Comparison of ENCODE assay signal across 9 mouse cellular contexts in genomic region chr8:60505653-60506521, GRCm38 (mm10). TPM values are rescaled to one million over a fixed set of nuclear protein-coding genes. Genes with fewer than 3 reads are reported as not detected.
DNase-seq lines count a peak whose midpoint lies in the region; ATAC-seq and TF ChIP-seq lines count a peak whose summit lies in the region.
"Had no signal": no experiment of that assay in that cellular context is flagged by ENCODE, and none has a peak within 500 bp of the region (broad histone marks: within the 10 kb centered on the region; RNA-seq: fewer than 3 reads in every experiment).

TSS of gene Aadat (plus strand) at chr8:60505932.

- no peak within 1 kb of the TSS for H3K4me3 ChIP-seq in C2C12 (ENCODE audit: insufficient read depth, poor library complexity, severe bottlenecking)
- H3K4me3 ChIP-seq in bone marrow macrophage, adult 2 months (ENCODE audit: insufficient read depth, low read length), result peak within 1 kb of the TSS; percentile 42
- H3K4me3 ChIP-seq in embryonic fibroblast, embryonic 13.5 days (ENCODE audit: insufficient read depth, low read length), result peak within 1 kb of the TSS; percentile 22
- peak within 1 kb of the TSS; percentile 60 to 74 for H3K4me3 ChIP-seq in heart, embryonic 14.5 days (ENCODE audit: control insufficient read depth in 1 of 2, insufficient read depth in 1 of 2, low read depth in 1 of 2, low read length in 2 of 2)
- peak within 1 kb of the TSS; percentile 48 for H3K4me3 ChIP-seq in liver, adult 2 months (ENCODE audit: insufficient read depth, low read depth, low read length)

- peak; percentile 76 for DNase-seq in kidney, postnatal 10 days
- DNase-seq in liver, adult 2 months (ENCODE audit: extremely low read depth, low read depth, low spot score), result peak; percentile 90
- peak; percentile 76 for DNase-seq in neural tube, embryonic 10.5 days (ENCODE audit: extremely low spot score, low spot score)
- DNase-seq in urinary bladder, postnatal 14 days (ENCODE audit: low spot score), result peak; percentile 33

- H3K9ac ChIP-seq in heart, embryonic 14.5 days (ENCODE audit: low read length), result peak within 1 kb of the TSS; percentile 71
- H3K9ac ChIP-seq in liver, adult 2 months (ENCODE audit: low read depth, low read length), result peak within 1 kb of the TSS; percentile 63

- TF ChIP-seq CTCF in C2C12 (IDR thresholded peaks at IDR 0.05; ENCODE audit: control insufficient read depth, insufficient read depth, insufficient read length), result no peak
- TF ChIP-seq CTCF in bone marrow macrophage, adult 2 months (IDR thresholded peaks at IDR 0.05; ENCODE audit: low read depth, low read length), result peak; percentile 42; the same call in 1 of the 2 replicates
- TF ChIP-seq CTCF in embryonic fibroblast, embryonic 13.5 days (IDR thresholded peaks at IDR 0.05; ENCODE audit: borderline replicate concordance, insufficient read depth, low read length), result no peak
- peak; percentile 40 for TF ChIP-seq CTCF in liver, adult 2 months (IDR thresholded peaks at IDR 0.05; ENCODE audit: low read depth, low read length)

- no peaks in the 10 kb centered on the region for H3K79me3 ChIP-seq in C2C12 (ENCODE audit: low read depth)

- no peak for TF ChIP-seq POLR2A in bone marrow macrophage, adult 2 months (IDR thresholded peaks at IDR 0.05; ENCODE audit: borderline replicate concordance, low read depth, low read length)
- no peak for TF ChIP-seq POLR2A in embryonic fibroblast, embryonic 13.5 days (IDR thresholded peaks at IDR 0.05; ENCODE audit: low read depth, low read length)
- 0 out of 2 replicates have a peak, but pooled peaks have one; percentile 71 for TF ChIP-seq POLR2A in liver, adult 2 months (IDR thresholded peaks at IDR 0.05; ENCODE audit: extremely low read depth, insufficient read depth, low read length)

- peak; percentile 64 for ATAC-seq in heart, embryonic 14.5 days (ENCODE audit: insufficient number of reproducible peaks, insufficient read depth, low FRiP score, low read depth)

- H3ac ChIP-seq in C2C12 (ENCODE audit: control insufficient read depth, insufficient read length, low read depth), result peak within 1 kb of the TSS; percentile 21

- H3K79me2 ChIP-seq in C2C12 (ENCODE audit: control insufficient read depth, insufficient read depth), result no peaks in the 10 kb centered on the region
- peaks cover 5% of the 10 kb centered on the region; the same call in 1 of the 2 replicates for H3K79me2 ChIP-seq in liver, adult 2 months (ENCODE audit: control insufficient read depth, insufficient read depth, low read length)

- H3K27ac ChIP-seq in bone marrow macrophage, adult 2 months (ENCODE audit: insufficient read depth, low read depth, low read length), result no peak within 1 kb of the TSS
- H3K27ac ChIP-seq in embryonic fibroblast, embryonic 13.5 days (ENCODE audit: insufficient read depth, low read length), result no peak within 1 kb of the TSS
- no peak within 1 kb of the TSS for H3K27ac ChIP-seq in heart, embryonic 14.5 days (replicated peaks in 1 of 2; ENCODE audit: control insufficient read depth in 1 of 2, insufficient read depth in 1 of 2, low read depth in 2 of 2, low read length in 2 of 2)
- peak within 1 kb of the TSS; percentile 90 for H3K27ac ChIP-seq in liver, adult 2 months (replicated peaks; ENCODE audit: insufficient read depth, low read depth, low read length)

- no peaks in the 10 kb centered on the region for H3K27me3 ChIP-seq in C2C12 (ENCODE audit: control insufficient read depth, insufficient read depth, insufficient read length)
- no peaks in the 10 kb centered on the region for H3K27me3 ChIP-seq in heart, embryonic 14.5 days (ENCODE audit: control insufficient read depth, insufficient read depth, low read length)
- no peaks in the 10 kb centered on the region for H3K27me3 ChIP-seq in liver, adult 2 months (ENCODE audit: control insufficient read depth, insufficient read depth, low read length)

- H3K36me3 ChIP-seq in C2C12 (ENCODE audit: control insufficient read depth, insufficient read depth), result no peaks in the 10 kb centered on the region
- no peaks in the 10 kb centered on the region for H3K36me3 ChIP-seq in heart, embryonic 14.5 days (ENCODE audit: control insufficient read depth, insufficient read depth, low read length)
- peaks cover 6% of the 10 kb centered on the region for H3K36me3 ChIP-seq in liver, adult 2 months (ENCODE audit: control insufficient read depth, insufficient read depth, low read length)

- H3K4me1 ChIP-seq in bone marrow macrophage, adult 2 months (ENCODE audit: control insufficient read depth, insufficient read depth, low read length), result no peaks in the 10 kb centered on the region
- no peaks in the 10 kb centered on the region for H3K4me1 ChIP-seq in embryonic fibroblast, embryonic 13.5 days (ENCODE audit: control insufficient read depth, insufficient read depth, low read length)
- no peaks in the 10 kb centered on the region for H3K4me1 ChIP-seq in heart, embryonic 14.5 days (ENCODE audit: control insufficient read depth in 2 of 2, insufficient read depth in 2 of 2, low read length in 2 of 2)
- H3K4me1 ChIP-seq in liver, adult 2 months (ENCODE audit: control insufficient read depth, insufficient read depth, low read length), result peaks cover 4% of the 10 kb centered on the region

- WGBS in heart, embryonic 14.5 days, result 2% methylated on average over 25 of the region's 25 CpGs
- WGBS in liver, adult 2 months, result under 1% methylated on average over 25 of the region's 25 CpGs

- peak within 1 kb of the TSS; percentile 97 for H3K4me2 ChIP-seq in heart, embryonic 14.5 days (ENCODE audit: low read length)

- H3K9me3 ChIP-seq in heart, embryonic 14.5 days (ENCODE audit: control insufficient read depth, low read length), result no peaks in the 10 kb centered on the region

TF ChIP-seq in C2C12, 6 proteins besides CTCF, POLR2A, EP300 and RAD21:
- TF ChIP-seq CEBPB (IDR thresholded peaks at IDR 0.05; ENCODE audit: low read depth) (no peak), FOSL1 (IDR thresholded peaks at IDR 0.05; ENCODE audit: insufficient read depth, low read length, poor library complexity, severe bottlenecking) (no peak)

RNA-seq across cellular contexts. Expression of gene Aadat, which starts in this region (rescaled TPM):
- polyA plus RNA-seq in C2C12 (2012; fragmentation: generic; extraction: Trizol), result 0.14 TPM
- not detected in 2 replicates for polyA plus RNA-seq in bone marrow macrophage, adult 2 months (2012; ENCODE audit: insufficient read depth, insufficient read length, missing spikeins)
- polyA plus RNA-seq in embryonic fibroblast, embryonic 13.5 days (2011; ENCODE audit: insufficient read length, low read depth, missing spikeins), result 1.2 and 2.1 TPM in 2 replicates
- polyA plus RNA-seq in heart, embryonic 14.5 days (2014; fragmentation: Nextera tagmentation; extraction: Ambion mirVana), result 0.41 TPM in 1 of 2 replicates, not detected in the other
- total RNA-seq in liver, adult 2 months (2014; rRNA removed), result 87.5 and 99.7 TPM in 2 replicates
- polyA plus RNA-seq in liver, adult 2 months (2012; rRNA removed), result 80.1 and 91.1 TPM in 2 replicates
- total RNA-seq: gastrocnemius, adult 8-10 months had no signal

Comparison
In these comparisons a context has a peak if more than half of its experiments do, and no peak if none do; other contexts are left out.
1. RNA of gene Aadat (polyA plus RNA-seq): 80.1 to 91.1 TPM in liver, adult 2 months; 1.2 to 2.1 TPM in embryonic fibroblast, embryonic 13.5 days, 0.41 TPM in heart, embryonic 14.5 days, 0.14 TPM in C2C12 (single experiment) and not detected in bone marrow macrophage, adult 2 months; every median in the first group is over 10 times any median in the second.
2. Peak in ATAC-seq, H3K4me3 ChIP-seq, H3K9ac ChIP-seq and H3K4me2 ChIP-seq in heart, embryonic 14.5 days; RNA of the gene not detected or under 1 TPM.
3. CTCF ChIP-seq: peak in bone marrow macrophage, adult 2 months (single experiment) and liver, adult 2 months (single experiment); none in C2C12 (single experiment) and embryonic fibroblast, embryonic 13.5 days (single experiment).
4. DNase-seq: peak in every context shown above with its lines; median percentile 90 in liver, adult 2 months; 76 in kidney, postnatal 10 days; 76 in neural tube, embryonic 10.5 days; 33 in urinary bladder, postnatal 14 days.